Mouse (Mus musculus) liver, embryonic 16.5 days (tissue): ENCODE data around the gene Exoc7. TPM values are rescaled to one million over a fixed set of nuclear protein-coding genes. Genes with fewer than 3 reads are reported as not detected.

Source experiments
- ATAC-seq: fragments of 200-750 bp; cut with Nextera tagmentation; 2 replicates; pipeline ENCODE4 v1.8.0; 2017; ENCODE audit warnings: low read depth, mild to moderate bottlenecking, moderate number of reproducible peaks, moderate library complexity
- H3K27ac ChIP-seq: fragments of 300-500 bp; sonication (generic); 2 replicates; pipeline ENCODE4 v1.5.1; 2014; ENCODE audit warnings: mild to moderate bottlenecking, low read length
- H3K27me3 ChIP-seq: fragments of 300-500 bp; sonication (generic); 2 replicates; pipeline ENCODE4 v1.6.1; 2014; ENCODE audit warnings: low read depth, low read length, mixed read lengths; ENCODE audit not compliant: control insufficient read depth, insufficient read depth
- H3K36me3 ChIP-seq: fragments of 300-500 bp; sonication (generic); 2 replicates; pipeline ENCODE4 v1.6.1; 2014; ENCODE audit warnings: mild to moderate bottlenecking; ENCODE audit not compliant: control insufficient read depth, insufficient read depth
- H3K4me1 ChIP-seq: fragments of 300-500 bp; sonication (generic); 2 replicates; pipeline ENCODE4 v1.6.1; 2014; ENCODE audit warnings: low read depth, low read length, mixed read lengths; ENCODE audit not compliant: control insufficient read depth
- H3K4me2 ChIP-seq: fragments of 300-500 bp; sonication (generic); 2 replicates; pipeline ENCODE4 v1.6.1; 2014; ENCODE audit warnings: low read depth, low read length, mixed read lengths
- H3K4me3 ChIP-seq: fragments of 300-500 bp; sonication (generic); 2 replicates; pipeline ENCODE4 v1.5.1; 2014; ENCODE audit warnings: low read depth, mild to moderate bottlenecking, low read length
- H3K9ac ChIP-seq: fragments of 300-500 bp; sonication (generic); 2 replicates; pipeline ENCODE4 v1.6.1; 2014; ENCODE audit warnings: low read depth, low read length
- H3K9me3 ChIP-seq: fragments of 300-500 bp; sonication (generic); replicated peaks from 2 replicates; pipeline ENCODE4 v1.6.1; 2016; ENCODE audit warnings: low read length; ENCODE audit not compliant: control insufficient read depth
- WGBS: fragments of 180-500 bp; shearing (Covaris S2); extraction: QIAGEN DNeasy Blood & Tissue Kit; methylation state at CpG from one replicate; pipeline ENCODE4 v1.1.7; 2014; ENCODE audit not compliant: insufficient replicate concordance; 5-methylcytosine and 5-hydroxymethylcytosine counted together
- polyA plus RNA-seq: library from polyadenylated mRNA; unstranded; fragments of >200 nt; fragmentation: Nextera tagmentation; extraction: Ambion mirVana; gene quantifications from 2 replicates; pipeline ENCODE4 v1.2.1, GENCODE M21; 2015

Exoc7 gene
- polyA plus RNA-seq, 1 experiment from 2014 or later: 20.4 TPM

- H3K27me3 ChIP-seq: no peaks in the 10 kb centered on the region
- H3K36me3 ChIP-seq: peaks cover 5% of the 10 kb centered on the region
- no peak overlapping the region for H3K4me2 ChIP-seq
- WGBS: 85% methylated on average over 6 of the region's 6 CpGs
- no peak overlapping the region for H3K27ac ChIP-seq
- no peak overlapping the region for H3K4me3 ChIP-seq
- ATAC-seq: no peak
- no peaks in the 10 kb centered on the region for H3K9me3 ChIP-seq
- H3K9ac ChIP-seq: no peak overlapping the region
- H3K4me1 ChIP-seq: no peaks in the 10 kb centered on the region; the same call in 1 of the 2 replicates
Observed at GRCm38 (mm10) chr11:116298621-116299020, 8.4 kb downstream of the Exoc7 start.

DNA sequence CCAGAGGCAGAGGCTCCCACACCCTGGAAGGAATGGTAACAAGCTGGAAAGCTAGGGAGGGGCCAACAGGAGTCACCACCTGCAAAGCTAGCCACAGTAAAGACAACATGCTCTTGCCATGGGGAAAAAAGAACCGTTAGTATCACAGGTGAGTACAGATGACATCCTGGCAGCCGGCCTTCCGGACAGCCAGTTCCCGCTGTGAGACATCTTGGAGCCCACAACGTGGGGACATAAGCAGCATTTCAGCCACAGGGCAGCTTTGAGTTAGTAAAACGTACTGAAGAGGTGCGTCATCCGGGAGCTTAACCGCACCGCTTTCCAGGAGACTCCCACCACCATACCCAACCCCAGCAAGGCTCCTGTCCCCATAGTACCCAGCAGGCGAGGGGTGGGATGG lies 8.8 kb downstream of the Exoc7 start:
- no peak overlapping the region for H3K9ac ChIP-seq
- no peak for ATAC-seq
- no peaks in the 10 kb centered on the region; the same call in 1 of the 2 replicates for H3K4me1 ChIP-seq
- H3K4me3 ChIP-seq: no peak overlapping the region
- H3K27me3 ChIP-seq: no peaks in the 10 kb centered on the region
- 80% methylated on average over 11 of the region's 11 CpGs for WGBS
- no peak overlapping the region for H3K4me2 ChIP-seq
- peaks cover under 1% of the 10 kb centered on the region for H3K36me3 ChIP-seq
- no peak overlapping the region for H3K27ac ChIP-seq
- H3K9me3 ChIP-seq: no peaks in the 10 kb centered on the region

DNA sequence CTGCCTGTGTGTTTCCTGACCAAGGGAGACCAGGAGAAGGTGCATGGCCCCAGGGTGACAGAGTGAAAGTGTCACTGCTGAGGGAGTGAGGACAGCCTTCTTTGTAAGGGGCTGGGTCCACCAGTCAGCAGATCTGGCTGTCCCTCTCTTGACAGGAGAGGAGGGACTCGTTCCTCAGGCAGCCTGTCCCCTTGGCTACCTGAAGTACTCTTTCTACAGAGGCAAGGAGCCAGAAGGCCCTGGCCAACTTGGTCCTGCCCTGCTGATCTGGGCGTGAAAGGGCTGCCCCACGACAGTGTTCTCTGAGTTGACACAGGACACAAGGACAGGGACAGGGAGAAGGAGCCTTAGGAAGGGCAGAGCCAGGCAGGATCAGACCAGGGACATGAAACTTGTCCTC lies 10.0 kb downstream of the Exoc7 start:
- Histone ChIP-seq H3K4me2 (no peak overlapping the region), H3K27ac (no peak overlapping the region), H3K36me3 (no peaks in the 10 kb centered on the region; the same call in 1 of the 2 replicates), H3K9me3 (no peaks in the 10 kb centered on the region), H3K9ac (no peak overlapping the region), H3K4me1 (no peaks in the 10 kb centered on the region; the same call in 1 of the 2 replicates), H3K4me3 (no peak overlapping the region), H3K27me3 (no peaks in the 10 kb centered on the region)
- ATAC-seq: no peak
- WGBS: 68% methylated on average over 3 of the region's 3 CpGs

DNA sequence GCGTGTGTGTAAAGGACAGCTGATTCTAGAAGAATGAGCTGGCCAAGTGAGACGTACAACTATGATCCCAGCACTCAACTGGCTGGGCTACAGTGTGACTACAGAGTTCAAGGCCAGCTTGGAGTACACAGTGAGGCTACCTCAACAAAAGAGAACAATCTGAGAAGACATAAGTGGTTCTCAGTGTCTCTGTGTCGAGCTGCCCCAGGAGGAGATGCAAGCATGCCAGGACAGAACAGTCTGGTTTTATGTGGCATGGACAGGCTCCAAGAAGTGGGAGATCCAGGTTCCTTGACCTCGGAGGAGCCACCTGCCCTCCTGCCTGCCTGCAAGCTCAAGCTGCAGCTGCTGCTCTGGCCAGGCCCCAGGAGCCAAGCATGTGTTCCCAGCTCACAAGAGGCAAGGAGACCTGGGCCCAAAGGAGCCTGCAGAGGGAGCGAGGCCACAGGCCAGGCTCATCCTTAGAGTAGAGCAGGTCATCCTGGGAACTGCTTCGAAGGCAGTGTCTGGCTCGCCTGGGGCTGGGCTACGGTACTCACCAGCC lies 10.8 kb downstream of the Exoc7 start:
- no peaks in the 10 kb centered on the region for H3K9me3 ChIP-seq
- H3K36me3 ChIP-seq: no peaks in the 10 kb centered on the region; the same call in 1 of the 2 replicates
- H3K27ac ChIP-seq: no peak overlapping the region
- H3K9ac ChIP-seq: no peak overlapping the region
- H3K4me2 ChIP-seq: no peak overlapping the region
- H3K27me3 ChIP-seq: no peaks in the 10 kb centered on the region
- no peak overlapping the region for H3K4me3 ChIP-seq
- ATAC-seq: no peak
- WGBS: 81% methylated on average over 8 of the region's 8 CpGs
- no peaks in the 10 kb centered on the region; the same call in 1 of the 2 replicates for H3K4me1 ChIP-seq

DNA sequence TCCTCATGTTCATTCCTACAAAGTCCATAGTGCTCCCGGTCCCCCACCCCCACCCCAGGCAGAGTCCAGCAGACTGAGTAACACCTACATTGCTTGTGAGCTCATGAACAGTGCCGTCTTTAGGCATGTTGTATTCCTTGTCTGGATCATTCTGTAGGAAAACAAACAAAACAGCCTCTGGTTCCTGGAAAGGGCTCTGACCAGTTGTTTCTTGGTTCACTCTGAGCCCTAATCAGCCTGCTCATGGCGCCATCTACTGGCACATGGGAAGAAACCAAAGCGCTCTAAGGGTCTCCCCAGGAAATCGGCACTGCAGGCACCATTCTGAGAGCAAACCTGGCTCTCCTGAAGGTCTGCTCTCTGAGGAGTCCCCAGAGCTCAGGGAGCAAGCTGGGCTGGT lies 12.7 kb downstream of the Exoc7 start:
- H3K36me3 ChIP-seq: no peaks in the 10 kb centered on the region; the same call in 1 of the 2 replicates
- H3K4me2 ChIP-seq: no peak overlapping the region
- H3K4me3 ChIP-seq: no peak overlapping the region
- no peaks in the 10 kb centered on the region for H3K9me3 ChIP-seq
- no peak overlapping the region for H3K27ac ChIP-seq
- no peaks in the 10 kb centered on the region; the same call in 1 of the 2 replicates for H3K4me1 ChIP-seq
- no peaks in the 10 kb centered on the region for H3K27me3 ChIP-seq
- 39% methylated on average over 5 of the region's 5 CpGs for WGBS
- ATAC-seq: no peak
- no peak overlapping the region for H3K9ac ChIP-seq

- no peaks in the 10 kb centered on the region; the same call in 1 of the 2 replicates for H3K36me3 ChIP-seq
- no peak for ATAC-seq
- no peak overlapping the region for H3K4me2 ChIP-seq
- no peaks in the 10 kb centered on the region; the same call in 1 of the 2 replicates for H3K4me1 ChIP-seq
- no peaks in the 10 kb centered on the region for H3K27me3 ChIP-seq
- H3K9me3 ChIP-seq: no peaks in the 10 kb centered on the region
- H3K9ac ChIP-seq: no peak overlapping the region
- WGBS: 67% methylated on average over 12 of the region's 12 CpGs
- H3K27ac ChIP-seq: no peak overlapping the region
- H3K4me3 ChIP-seq: no peak overlapping the region
Observed at GRCm38 (mm10) chr11:116293538-116294137, 13.4 kb downstream of the Exoc7 start.

DNA sequence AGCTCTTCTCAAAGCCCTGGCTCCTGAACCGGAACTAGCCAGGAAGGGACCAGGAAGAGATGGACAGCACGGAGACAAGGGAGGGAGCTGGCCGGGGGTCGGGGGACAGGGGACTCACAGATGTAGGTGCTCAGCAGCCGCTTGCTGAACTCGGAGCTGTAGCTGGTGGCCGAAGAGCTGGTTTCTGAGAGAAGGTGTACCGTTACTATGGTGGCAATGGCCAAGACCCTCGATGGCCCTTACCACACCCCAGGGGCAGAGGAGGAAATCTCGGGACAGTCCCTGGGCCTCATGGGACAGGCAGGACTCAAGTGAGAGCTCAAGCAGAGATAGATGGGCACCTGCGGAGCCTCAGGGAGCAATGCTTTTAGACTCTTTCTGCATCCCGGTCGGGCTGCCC lies 14.6 kb downstream of the Exoc7 start:
- no peak overlapping the region for H3K27ac ChIP-seq
- H3K9ac ChIP-seq: no peak overlapping the region
- H3K27me3 ChIP-seq: no peaks in the 10 kb centered on the region
- H3K4me1 ChIP-seq: peaks cover 4% of the 10 kb centered on the region
- ATAC-seq: no peak
- no peak overlapping the region for H3K4me3 ChIP-seq
- WGBS: 80% methylated on average over 13 of the region's 13 CpGs
- H3K9me3 ChIP-seq: no peaks in the 10 kb centered on the region
- H3K36me3 ChIP-seq: no peaks in the 10 kb centered on the region; the same call in 1 of the 2 replicates
- H3K4me2 ChIP-seq: no peak overlapping the region

- no peaks in the 10 kb centered on the region for H3K9me3 ChIP-seq
- peaks cover 4% of the 10 kb centered on the region for H3K4me1 ChIP-seq
- no peak overlapping the region for H3K27ac ChIP-seq
- H3K36me3 ChIP-seq: no peaks in the 10 kb centered on the region
- no peak overlapping the region for H3K9ac ChIP-seq
- no peak overlapping the region for H3K4me2 ChIP-seq
- no peak overlapping the region for H3K4me3 ChIP-seq
- 49% methylated on average over 8 of the region's 8 CpGs for WGBS
- ATAC-seq: no peak
- H3K27me3 ChIP-seq: no peaks in the 10 kb centered on the region; the same call in 1 of the 2 replicates
Observed at GRCm38 (mm10) chr11:116290556-116290955, 16.5 kb downstream of the Exoc7 start.

- H3K27me3 ChIP-seq: peaks cover 30% of the 10 kb centered on the region
- H3K9me3 ChIP-seq: no peaks in the 10 kb centered on the region
- peaks cover 4% of the 10 kb centered on the region for H3K4me1 ChIP-seq
- no peak overlapping the region for H3K9ac ChIP-seq
- H3K36me3 ChIP-seq: no peaks in the 10 kb centered on the region
- no peak overlapping the region for H3K27ac ChIP-seq
- no peak for ATAC-seq
- no peak overlapping the region for H3K4me3 ChIP-seq
- H3K4me2 ChIP-seq: no peak overlapping the region
- 72% methylated on average over 5 of the region's 5 CpGs for WGBS
Observed at GRCm38 (mm10) chr11:116287351-116287750, 19.7 kb downstream of the Exoc7 start.
